Mouse (Mus musculus): ENCODE measurements around the gene Mb21d2.

DNA sequence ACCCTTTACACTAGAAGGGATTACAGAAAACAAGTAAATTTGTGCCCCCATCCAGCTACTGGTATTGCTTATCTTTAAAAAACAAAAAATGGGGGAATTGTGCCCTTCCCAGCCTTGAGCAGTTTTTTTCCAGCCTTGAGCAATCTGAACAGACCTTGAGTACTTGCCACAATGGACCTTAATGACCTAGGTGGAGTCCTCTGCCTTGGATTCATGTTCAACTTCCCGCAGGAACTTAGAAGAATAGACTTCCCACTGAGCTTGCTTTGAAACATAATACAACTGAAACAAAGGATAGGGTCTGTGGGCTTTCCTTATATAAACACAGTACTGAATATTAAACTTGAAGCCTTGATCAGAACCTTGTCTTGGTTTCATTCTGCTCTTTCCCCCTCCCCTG lies 116.2 kb downstream of the Mb21d2 start:
- TF ChIP-seq CTCF (IDR thresholded peaks at IDR 0.05 in 2 of 3, conservative IDR thresholded peaks at IDR 0.05 in 1 of 3; ENCODE audit: control insufficient read depth in 1 of 3, insufficient read depth in 1 of 3, low read depth in 2 of 3, low read length in 3 of 3, poor library complexity in 1 of 3, severe bottlenecking in 1 of 3) (no peak), EP300 (IDR thresholded peaks at IDR 0.05; ENCODE audit: low read depth in 1 of 2, low read length in 2 of 2) (no peak), GATA1 (IDR thresholded peaks at IDR 0.05; ENCODE audit: low read depth, low read length) (no peak), USF1 (IDR thresholded peaks at IDR 0.05; ENCODE audit: low read depth, low read length) (no peak), POLR2A (IDR thresholded peaks at IDR 0.05; ENCODE audit: control insufficient read depth in 1 of 2, insufficient read depth in 1 of 2, low read depth in 1 of 2, low read length in 2 of 2, poor library complexity in 1 of 2) (no peak), HCFC1 (IDR thresholded peaks at IDR 0.05; ENCODE audit: low read depth, low read length) (no peak), NRF1 (IDR thresholded peaks at IDR 0.05; ENCODE audit: insufficient read depth, low read depth, low read length, poor library complexity, severe bottlenecking) (no peak), E2F4 (IDR thresholded peaks at IDR 0.05; ENCODE audit: borderline replicate concordance, low read depth, low read length) (no peak), TCF12 (IDR thresholded peaks at IDR 0.05; ENCODE audit: low read depth, low read length) (no peak), MAFK (IDR thresholded peaks at IDR 0.05; ENCODE audit: borderline replicate concordance, low read depth, low read length) (no peak)
